Mouse (Mus musculus) olfactory bulb, adult 2 months (tissue): ENCODE measurements around the gene Mtx1.

Experiments used
- CTCF ChIP-seq: fragments of 200-500 bp; IDR thresholded peaks from 2 replicates; pipeline ENCODE4 v1.5.1; 2012; ENCODE audit warnings: low read depth, mild to moderate bottlenecking, low read length, moderate library complexity; ENCODE audit not compliant: insufficient read depth
- POLR2A ChIP-seq: fragments of 200-500 bp; IDR thresholded peaks from 2 replicates; pipeline ENCODE4 v1.6.1; 2012; ENCODE audit warnings: mild to moderate bottlenecking, low read depth, low read length, moderate library complexity; ENCODE audit not compliant: insufficient read depth

DNA sequence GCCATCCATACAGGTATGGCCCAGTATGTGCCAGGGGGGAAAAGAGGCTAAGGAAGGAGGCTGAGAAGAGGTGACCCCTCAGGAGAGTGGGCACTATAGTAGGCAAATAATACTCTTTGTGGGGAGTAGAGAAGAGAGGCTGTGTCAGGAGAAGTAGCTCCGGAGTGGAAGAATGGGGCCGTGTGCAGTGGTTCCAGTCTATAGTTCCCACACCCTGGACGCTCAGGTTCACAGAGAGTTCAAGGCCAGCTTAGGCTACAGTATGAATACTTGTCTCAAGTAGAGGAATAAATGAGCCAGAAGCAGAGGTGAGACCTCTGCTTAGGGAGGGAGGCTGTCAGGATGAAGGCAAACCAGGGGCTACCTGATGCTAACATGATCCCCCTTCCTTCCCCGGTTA, 2.4 kb upstream of the Mtx1 start:
- TF ChIP-seq POLR2A (no peak), CTCF (no peak)
